Mouse (Mus musculus) lung, postnatal 25 days (tissue): ENCODE results near the gene Hivep3.

Experiments
- DNase-seq: peaks from one replicate; pipeline ENCODE4 v3.0.0; 2022; ENCODE audit warnings: low spot score

Gene Hivep3

DNA sequence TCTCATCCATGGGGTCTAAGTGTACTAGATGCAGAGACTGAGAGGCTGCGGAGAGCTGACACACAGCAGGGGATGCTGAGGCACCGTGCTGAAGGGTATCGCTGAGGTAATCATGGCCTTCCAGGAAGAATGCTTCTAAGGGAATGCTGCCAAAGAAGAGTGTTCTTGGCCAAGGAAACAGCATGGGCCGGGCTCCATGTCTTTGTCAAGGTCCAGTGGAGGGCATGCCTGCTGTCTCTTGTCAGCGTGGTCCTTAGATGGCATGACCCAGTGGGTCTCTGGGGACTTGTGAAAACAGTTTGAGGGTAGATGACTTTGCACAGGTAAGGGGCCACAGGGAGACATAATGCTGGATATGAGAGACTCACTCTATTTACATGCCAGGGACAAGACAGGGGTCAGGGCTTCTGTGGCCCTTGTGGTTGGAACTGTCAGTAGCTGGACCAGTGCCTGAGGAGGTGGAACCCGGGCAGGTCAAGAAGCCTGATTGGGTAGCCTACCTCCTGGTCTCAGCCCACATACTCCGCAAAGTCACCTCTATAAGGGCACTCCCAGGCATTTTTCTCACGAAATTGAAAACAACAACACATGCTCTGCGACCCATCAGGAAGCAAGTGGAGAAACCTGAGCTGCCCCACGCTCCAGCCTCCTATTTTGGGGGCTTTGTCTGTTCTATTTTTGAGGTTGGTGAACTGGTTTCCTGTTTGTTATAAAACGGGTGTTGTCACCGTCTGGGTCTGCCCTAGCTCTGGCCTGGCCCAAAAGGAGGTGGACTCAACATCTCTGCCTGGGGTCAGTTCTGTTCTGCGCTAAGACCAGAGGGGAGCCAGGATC lies 177.7 kb downstream of the Hivep3 start:
- DNase-seq = no peak

- no peak for DNase-seq
These were observed 178.6 kb downstream of the Hivep3 start for GRCm38 (mm10) chr4:119912216-119912615.

DNA sequence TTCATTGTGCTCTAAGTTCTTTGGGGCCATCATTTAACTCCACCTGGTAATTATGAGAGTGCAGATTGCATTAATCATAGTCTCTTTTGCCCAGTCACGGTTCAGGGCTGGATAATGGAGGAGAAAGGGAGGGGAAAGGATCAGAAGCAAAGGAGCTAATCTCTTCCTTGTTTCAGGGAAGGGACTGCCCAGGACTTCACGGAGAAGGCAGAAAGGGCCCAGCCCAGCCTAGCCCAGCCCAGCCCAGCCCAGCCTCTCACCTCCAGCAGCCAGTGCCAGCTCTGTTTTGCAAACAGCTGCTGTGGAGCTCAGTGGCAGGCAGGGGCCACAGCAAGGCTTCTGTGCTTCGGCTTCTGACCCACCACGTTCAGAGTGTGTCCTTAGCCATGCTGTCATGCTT lies 180.6 kb downstream of the Hivep3 start:
- no peak for DNase-seq

DNA sequence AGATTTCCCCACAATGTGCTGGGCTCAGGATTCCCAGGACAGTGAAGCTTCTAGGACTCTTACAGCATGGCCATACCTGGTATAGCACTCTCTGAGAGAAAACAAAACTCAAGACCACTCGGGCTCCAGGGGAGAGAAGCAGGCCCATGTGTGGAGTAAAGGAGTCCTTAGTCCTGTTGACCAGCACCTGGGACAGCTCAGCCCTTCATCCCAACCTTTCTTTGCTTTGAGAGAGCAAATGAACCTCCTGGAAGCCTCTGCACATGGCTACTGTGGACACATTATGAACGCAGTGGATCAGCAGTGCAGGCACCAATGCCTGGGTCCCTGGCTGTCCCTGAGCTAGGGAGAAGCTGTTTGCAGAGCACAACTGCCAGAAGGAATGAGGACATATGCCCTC lies 181.5 kb downstream of the Hivep3 start:
- no peak for DNase-seq

GRCm38 (mm10) chr4:119917502-119917901 lies 183.9 kb downstream of the Hivep3 start:
- DNase-seq = no peak

DNA sequence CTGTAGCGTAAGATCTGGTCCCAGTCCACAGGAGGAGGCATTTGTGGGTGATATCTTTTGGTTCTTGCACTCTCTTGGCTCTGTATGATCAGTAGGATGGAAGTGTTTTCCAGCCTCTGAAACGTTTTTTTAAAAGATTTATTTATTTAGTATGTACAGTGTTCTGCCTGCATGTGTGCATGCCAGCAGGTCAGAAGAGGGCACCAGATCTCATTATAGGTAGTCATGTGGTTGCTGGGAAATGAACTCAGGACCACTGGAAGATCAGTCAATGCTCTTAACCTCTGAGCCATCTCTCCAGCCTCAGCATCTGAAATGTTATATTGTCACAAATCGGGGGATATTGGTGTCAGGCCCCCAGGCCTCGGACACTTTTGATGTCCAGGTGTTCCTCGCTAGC lies 185.8 kb downstream of the Hivep3 start:
- DNase-seq = no peak

DNA sequence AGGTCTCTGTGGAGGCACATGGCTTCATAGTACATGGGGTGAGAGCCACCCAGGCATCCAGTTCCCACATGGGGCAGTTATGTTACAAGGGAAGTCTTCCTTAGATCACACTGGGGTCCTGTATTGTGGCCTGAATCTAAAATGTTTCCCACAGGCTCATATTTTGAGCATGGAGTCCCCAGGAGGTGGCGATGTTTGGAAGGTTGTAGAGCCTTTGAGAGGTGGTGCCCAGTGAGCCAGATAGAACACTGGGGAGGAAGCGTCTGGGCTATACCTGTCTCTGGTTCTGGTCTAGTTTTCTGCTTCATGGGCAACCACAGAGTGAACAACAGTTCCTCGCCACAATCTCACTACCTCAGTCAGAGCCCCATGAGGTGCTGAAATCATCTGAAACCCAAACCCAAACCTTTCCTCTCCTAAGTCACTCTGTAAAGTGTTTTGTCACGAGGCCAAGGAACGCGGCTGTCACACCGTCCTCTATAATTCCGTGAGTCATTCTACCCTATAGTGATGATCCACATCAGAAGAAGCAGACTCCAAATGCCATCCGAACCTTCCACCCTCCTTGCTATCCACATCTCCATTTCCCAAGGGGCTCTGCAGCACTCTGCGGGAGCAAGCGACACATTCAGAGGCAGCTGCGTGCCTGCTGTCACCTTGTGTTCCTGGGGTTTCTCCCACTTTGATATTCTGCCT lies 187.6 kb downstream of the Hivep3 start:
- no peak for DNase-seq

- DNase-seq = no peak
These were observed 188.2 kb downstream of the Hivep3 start for GRCm38 (mm10) chr4:119921723-119922266.

DNA sequence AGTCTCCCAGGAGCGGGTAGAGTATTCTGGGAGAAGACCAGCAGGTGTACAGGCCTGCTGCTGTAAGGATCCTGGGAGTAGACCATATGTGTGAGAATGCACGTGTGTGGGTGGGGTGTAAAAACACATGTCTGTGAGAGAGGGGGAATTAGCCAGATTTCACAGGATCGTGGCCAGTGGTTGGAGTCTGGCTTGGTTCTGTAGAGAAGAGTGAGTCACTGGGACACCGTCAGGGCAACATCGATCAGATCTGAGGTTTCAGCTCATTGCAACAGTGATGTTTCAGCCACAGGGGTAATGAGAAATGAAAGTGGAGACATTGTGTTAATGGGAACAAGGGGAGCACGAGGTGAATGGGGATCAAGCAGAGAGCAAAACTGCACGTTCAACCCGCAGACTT lies 189.4 kb downstream of the Hivep3 start:
- no peak for DNase-seq

DNA sequence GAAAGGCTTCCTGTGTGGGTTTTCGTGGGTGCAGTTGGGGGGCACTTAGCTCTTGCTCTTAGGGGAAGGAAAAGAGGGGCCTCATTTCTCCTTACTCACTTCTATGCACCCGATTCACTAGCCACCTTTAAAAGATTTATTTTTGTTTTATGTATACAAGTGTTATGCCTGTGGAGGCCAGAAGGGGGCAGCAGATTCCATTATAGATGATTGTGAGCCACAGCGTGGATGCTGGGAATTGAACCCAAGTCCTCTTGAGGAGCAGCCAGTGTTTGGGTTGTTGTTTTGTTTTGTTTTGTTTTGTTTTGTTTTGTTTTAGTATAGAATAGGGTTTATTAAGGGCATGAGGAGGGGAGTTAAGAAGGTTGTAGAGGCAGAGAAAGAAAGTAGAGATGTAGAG lies 189.8 kb downstream of the Hivep3 start:
- DNase-seq = no peak

- DNase-seq = no peak
These were observed 191.5 kb downstream of the Hivep3 start for GRCm38 (mm10) chr4:119925052-119925451.

DNA sequence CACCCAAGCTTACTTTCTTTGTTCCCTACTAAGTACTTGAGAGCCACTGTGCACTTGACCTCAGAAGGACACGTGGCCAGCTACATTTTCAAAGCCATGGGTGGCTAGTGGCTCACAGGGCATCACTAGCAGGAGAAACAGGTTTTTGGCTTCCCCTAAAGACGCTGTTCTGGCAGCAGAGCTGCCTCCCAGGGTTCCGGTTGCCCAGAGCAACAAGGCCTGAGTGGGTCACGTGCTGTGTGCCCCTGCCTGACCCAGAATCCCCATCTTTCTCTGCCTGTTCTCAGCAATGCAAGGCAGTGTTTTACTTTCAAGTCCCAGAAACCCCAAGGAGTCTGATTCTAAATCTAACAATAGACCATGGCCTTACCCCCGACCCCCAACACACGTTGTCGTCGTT lies 198.3 kb downstream of the Hivep3 start:
- peak; percentile 54 for DNase-seq

GRCm38 (mm10) chr4:119932549-119933257 lies 199.1 kb downstream of the Hivep3 start:
- no peak for DNase-seq

GRCm38 (mm10) chr4:119934901-119935300 lies 201.3 kb downstream of the Hivep3 start:
- DNase-seq = no peak

DNA sequence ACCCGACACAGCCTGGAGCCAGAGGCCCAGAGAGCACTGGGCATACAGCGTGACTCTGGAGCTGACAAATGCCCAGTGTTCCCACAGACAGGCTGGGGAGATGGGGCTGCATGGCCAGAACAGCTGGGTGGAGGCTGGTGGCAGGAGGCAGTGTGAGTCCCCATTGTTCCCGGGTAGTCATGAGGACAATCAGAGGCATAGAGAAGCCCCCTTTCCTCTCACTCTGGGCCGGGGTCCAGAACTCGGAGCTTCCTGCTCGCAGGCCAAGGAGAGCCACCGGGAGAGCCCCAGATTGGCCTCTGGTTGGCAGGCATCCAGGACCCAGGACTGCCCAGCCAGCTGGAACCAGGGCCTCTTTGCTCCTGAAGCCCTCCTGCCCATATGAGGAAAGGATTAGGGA lies 204.3 kb downstream of the Hivep3 start:
- no peak for DNase-seq

DNA sequence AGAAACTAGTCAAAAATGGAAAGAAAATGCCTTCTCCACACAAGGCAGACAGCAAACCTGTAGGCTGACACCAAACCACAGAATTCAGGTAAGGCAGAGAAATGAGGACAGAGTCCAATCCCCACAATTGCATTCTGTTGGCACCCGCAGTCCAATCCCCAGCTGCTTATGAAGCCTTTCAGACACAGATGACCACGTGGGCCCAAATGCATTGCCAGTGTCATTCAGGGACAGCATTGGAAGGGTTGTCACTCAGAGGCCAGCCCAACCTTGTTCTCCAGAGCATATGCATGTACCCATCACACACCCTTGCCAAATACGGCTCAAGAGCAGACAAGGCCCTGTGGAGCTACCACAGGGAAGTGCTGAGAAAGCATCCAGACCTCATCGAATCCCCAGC lies 204.9 kb downstream of the Hivep3 start:
- no peak for DNase-seq

DNA sequence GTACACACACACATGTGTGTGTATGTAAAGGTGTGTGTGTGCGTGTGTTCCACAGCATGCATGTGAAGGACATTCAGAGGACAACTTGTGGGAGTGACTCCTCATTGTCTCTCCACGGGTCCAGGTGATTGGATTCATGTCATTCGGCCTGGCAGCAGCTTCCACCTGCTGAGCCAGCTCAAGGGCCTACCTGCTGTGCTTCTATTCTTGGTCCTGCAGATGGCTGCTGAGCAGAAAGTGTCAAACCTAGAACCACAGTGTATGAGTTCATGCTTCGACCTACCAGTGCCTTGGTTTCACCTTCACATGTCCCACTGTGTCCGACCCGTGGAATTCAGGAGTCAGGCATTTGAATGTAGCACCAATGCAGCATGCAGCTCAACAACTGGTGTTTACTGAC lies 206.2 kb downstream of the Hivep3 start:
- DNase-seq = no peak

- no peak for DNase-seq
These were observed 212.8 kb downstream of the Hivep3 start for GRCm38 (mm10) chr4:119946224-119946887.

- no peak for DNase-seq
These were observed 213.9 kb downstream of the Hivep3 start for GRCm38 (mm10) chr4:119947232-119948162.

GRCm38 (mm10) chr4:119948406-119948805 lies 214.8 kb downstream of the Hivep3 start:
- no peak for DNase-seq
